9 mouse cellular contexts compared by ENCODE assay signal in genomic region chr4:106936041-106936440, GRCm38 (mm10). TPM values are rescaled to one million over a fixed set of nuclear protein-coding genes. Genes with fewer than 3 reads are reported as not detected.
DNase-seq lines count a peak whose midpoint lies in the region; ATAC-seq lines count a peak whose summit lies in the region.
"Had no signal": no experiment of that assay in that cellular context is flagged by ENCODE, and none has a peak within 500 bp of the region (broad histone marks: within the 10 kb centered on the region; RNA-seq: fewer than 3 reads in every experiment).

No protein-coding gene starts in this region.

- ATAC-seq in kidney, embryonic 16.5 days (ENCODE audit: low FRiP score, low TSS enrichment): no peak
- no peak for ATAC-seq in embryonic facial prominence, embryonic 14.5 days (ENCODE audit: low read depth)
- ATAC-seq in hindbrain, embryonic 14.5 days (ENCODE audit: low FRiP score): no peak
- ATAC-seq in inflammation-experienced regulatory T-cells, adult 6 months: no peak

- intact Hi-C loops in gastrocnemius, postnatal 36 days (cut with DNase I): no loop called here

- H3K9me3 ChIP-seq in kidney, embryonic 16.5 days (ENCODE audit: low read length): no peaks in the 10 kb centered on the region
- H3K9me3 ChIP-seq in embryonic facial prominence, embryonic 14.5 days (ENCODE audit: control insufficient read depth, low read length): no peaks in the 10 kb centered on the region
- no peaks in the 10 kb centered on the region for H3K9me3 ChIP-seq in hindbrain, embryonic 14.5 days (ENCODE audit: control insufficient read depth, low read length)

- H3K36me3 ChIP-seq in kidney, embryonic 16.5 days (ENCODE audit: insufficient read depth, low read length): peaks cover 2% of the 10 kb centered on the region; the same call in 1 of the 2 replicates
- H3K36me3 ChIP-seq in embryonic facial prominence, embryonic 14.5 days (ENCODE audit: control insufficient read depth, insufficient read depth, low read length): peaks cover 52% of the 10 kb centered on the region
- peaks cover 30% of the 10 kb centered on the region; the same call in 1 of the 2 replicates for H3K36me3 ChIP-seq in hindbrain, embryonic 14.5 days (replicated peaks; ENCODE audit: control insufficient read depth, insufficient read depth)

- no peak overlapping the region for H3K4me2 ChIP-seq in kidney, embryonic 16.5 days (replicated peaks; ENCODE audit: low read depth, low read length)
- no peak overlapping the region for H3K4me2 ChIP-seq in embryonic facial prominence, embryonic 14.5 days (ENCODE audit: low read depth, low read length)
- H3K4me2 ChIP-seq in hindbrain, embryonic 14.5 days (replicated peaks): no peak overlapping the region

- H3K9ac ChIP-seq in kidney, embryonic 16.5 days (replicated peaks; ENCODE audit: low read length): peak overlapping the region; percentile 37
- no peak overlapping the region for H3K9ac ChIP-seq in embryonic facial prominence, embryonic 14.5 days (ENCODE audit: low read depth, low read length)
- peak overlapping the region; percentile 49 for H3K9ac ChIP-seq in hindbrain, embryonic 14.5 days

- WGBS in kidney, embryonic 16.5 days: 81% methylated on average over 3 of the region's 3 CpGs
- WGBS in embryonic facial prominence, embryonic 14.5 days: 47% methylated on average over 3 of the region's 3 CpGs
- 38% methylated on average over 3 of the region's 3 CpGs for WGBS in hindbrain, embryonic 14.5 days

- no peaks in the 10 kb centered on the region for H3K27me3 ChIP-seq in kidney, embryonic 16.5 days (ENCODE audit: insufficient read depth, low read length)
- H3K27me3 ChIP-seq in embryonic facial prominence, embryonic 14.5 days (replicated peaks; ENCODE audit: control insufficient read depth, insufficient read depth, low read length): no peaks in the 10 kb centered on the region
- no peaks in the 10 kb centered on the region for H3K27me3 ChIP-seq in hindbrain, embryonic 14.5 days (ENCODE audit: control insufficient read depth, insufficient read depth, low read length)

- no peak overlapping the region for H3K4me3 ChIP-seq in kidney, embryonic 16.5 days (ENCODE audit: low read length)
- H3K4me3 ChIP-seq in embryonic facial prominence, embryonic 14.5 days (ENCODE audit: low read depth, low read length): no peak overlapping the region
- no peak overlapping the region for H3K4me3 ChIP-seq in hindbrain, embryonic 14.5 days (replicated peaks; ENCODE audit: low read length)

- H3K27ac ChIP-seq in kidney, embryonic 16.5 days (ENCODE audit: low read length): peak overlapping the region; percentile 63
- peak overlapping the region; percentile 50; the same call in 1 of the 2 replicates for H3K27ac ChIP-seq in embryonic facial prominence, embryonic 14.5 days (replicated peaks; ENCODE audit: low read depth, low read length)
- peak overlapping the region; percentile 77 for H3K27ac ChIP-seq in hindbrain, embryonic 14.5 days

- peaks cover 70% of the 10 kb centered on the region for H3K4me1 ChIP-seq in kidney, embryonic 16.5 days (ENCODE audit: insufficient read depth, low read length)
- H3K4me1 ChIP-seq in embryonic facial prominence, embryonic 14.5 days (ENCODE audit: control insufficient read depth, insufficient read depth, low read length): peaks cover 29% of the 10 kb centered on the region
- peaks cover 71% of the 10 kb centered on the region for H3K4me1 ChIP-seq in hindbrain, embryonic 14.5 days (replicated peaks; ENCODE audit: control insufficient read depth, insufficient read depth, low read length)

- no peak for DNase-seq in kidney, adult 8-10 months
- no peak for DNase-seq in embryonic facial prominence, embryonic 14.5 days (ENCODE audit: low spot score)
- no peak for DNase-seq in hindbrain, embryonic 14.5 days (ENCODE audit: low spot score)
- peak; percentile 23 for DNase-seq in neural tube, embryonic 10.5 days (ENCODE audit: extremely low spot score, low spot score)
- DNase-seq in gastrocnemius, postnatal 36 days: no peak
- DNase-seq: layer of hippocampus, adult 9-11 months; thymus, adult 2 months had no signal

RNA-seq across cellular contexts. Expression of gene Ssbp3, which starts 25.5 kb away (rescaled TPM):
- 66.4 and 79.4 TPM in 2 replicates for polyA plus RNA-seq in kidney, embryonic 16.5 days (2015; fragmentation: Nextera tagmentation; extraction: Ambion mirVana)
- polyA plus RNA-seq in embryonic facial prominence, embryonic 14.5 days (2014; fragmentation: Nextera tagmentation; extraction: Ambion mirVana): 72.9 and 88.2 TPM in 2 replicates
- polyA plus RNA-seq in hindbrain, embryonic 14.5 days (2014; fragmentation: Nextera tagmentation; extraction: Ambion mirVana): 93.0 and 100 TPM in 2 replicates
- polyA plus RNA-seq in inflammation-experienced regulatory T-cells, adult 6 months (2017; shearing (Covaris generic)): 10 to 100 TPM; 36.1 to 45.6 (median 43.4) TPM
- total RNA-seq in gastrocnemius, postnatal 36 days (2021): 10 to 100 TPM; 21.3 to 25.6 TPM
